In genomic region chr16:18400472-18401216, GRCm38 (mm10) we compare ENCODE assay signal across 9 mouse cellular contexts. TPM values are rescaled to one million over a fixed set of nuclear protein-coding genes. Genes with fewer than 3 reads are reported as not detected.
DNase-seq lines count a peak whose midpoint lies in the region; ATAC-seq lines count a peak whose summit lies in the region.
"Had no signal": no experiment of that assay in that cellular context is flagged by ENCODE, and none has a peak within 500 bp of the region (broad histone marks: within the 10 kb centered on the region; RNA-seq: fewer than 3 reads in every experiment).

No protein-coding gene starts in this region.

- H3K27ac ChIP-seq in neural tube, embryonic 11.5 days (ENCODE audit: low read depth, low read length), result peak overlapping the region; percentile 80

- peaks cover 34% of the 10 kb centered on the region for H3K4me1 ChIP-seq in neural tube, embryonic 11.5 days (ENCODE audit: control insufficient read depth, insufficient read depth, low read length)

- peak overlapping the region; percentile 32 for H3K9ac ChIP-seq in neural tube, embryonic 11.5 days (ENCODE audit: low read length)

- peak; percentile 90 for ATAC-seq in neural tube, embryonic 11.5 days (ENCODE audit: insufficient read depth, low FRiP score, low TSS enrichment)
- no peak for ATAC-seq in erythroblast, adult 5-6 weeks (replicated peaks; ENCODE audit: low FRiP score, poor library complexity, severe bottlenecking)

- intact Hi-C loops in left cerebral cortex, postnatal 4 days (cut with DNase I), result no loop called here

- peak; percentile 48 for DNase-seq in adrenal gland, postnatal 10 days
- no peak for DNase-seq in adrenal gland, adult 8-10 months
- peak; percentile 92 for DNase-seq in left cerebral cortex, postnatal 4 days
- DNase-seq in left cerebral cortex, adult 8-10 months (ENCODE audit: low spot score in 2 of 2), result no peak
- peak; percentile 51 for DNase-seq in forelimb bud, embryonic 11.5 days (ENCODE audit: low read depth, low spot score)
- peak; percentile 88 for DNase-seq in neural tube, embryonic 11.5 days (ENCODE audit: low spot score)
- no peak for DNase-seq in urinary bladder, postnatal 10 days (ENCODE audit: low spot score)

- 29% methylated on average over 7 of the region's 7 CpGs for WGBS in neural tube, embryonic 11.5 days

- no peaks in the 10 kb centered on the region for H3K27me3 ChIP-seq in neural tube, embryonic 11.5 days (ENCODE audit: control insufficient read depth, insufficient read depth, low read length)

- peak overlapping the region; percentile 25; the same call in 1 of the 2 replicates for H3K4me2 ChIP-seq in neural tube, embryonic 11.5 days (ENCODE audit: low read depth)

- H3K4me3 ChIP-seq in neural tube, embryonic 11.5 days (ENCODE audit: low read depth, low read length), result no peak overlapping the region

- H3K36me3 ChIP-seq in neural tube, embryonic 11.5 days (ENCODE audit: control insufficient read depth, insufficient read depth, low read length), result peaks cover 55% of the 10 kb centered on the region

- no peaks in the 10 kb centered on the region for H3K9me3 ChIP-seq in neural tube, embryonic 11.5 days (ENCODE audit: control insufficient read depth, low read length)
- H3K9me3 ChIP-seq: megakaryocyte, embryonic 14.5 days had no signal

RNA-seq across cellular contexts. Expression of gene Txnrd2, which starts 25.5 kb away (rescaled TPM):
- total RNA-seq in adrenal gland, postnatal 10 days (2021), result 10 to 100 TPM; 61.5 to 62.8 TPM
- total RNA-seq in adrenal gland, adult 8-10 months (2022), result 100 to 1,000 TPM in 2 of 4 experiments, 10 to 100 TPM in 2; 79.2 to 123 (median 103) TPM
- total RNA-seq in left cerebral cortex, postnatal 4 days (2021), result 10 to 100 TPM; 22.2 to 24.0 TPM
- total RNA-seq in left cerebral cortex, adult 8-10 months (2022), result 10 to 100 TPM; 16.5 to 22.7 (median 19.1) TPM
- 20.4 TPM in 2 replicates for polyA plus RNA-seq in neural tube, embryonic 11.5 days (2014; fragmentation: Nextera tagmentation; extraction: Ambion mirVana)
- 274 and 358 TPM in 2 replicates for total RNA-seq in erythroblast, adult 5-6 weeks (2015; ENCODE audit: low replicate concordance)
- 493 and 499 TPM in 2 replicates for total RNA-seq in erythroblast, adult 5-6 weeks (2017; ENCODE audit: low replicate concordance)

RNA-seq across cellular contexts. Expression of gene Comt, which starts 26.0 kb away (rescaled TPM):
- total RNA-seq in adrenal gland, postnatal 10 days (2021), result 100 to 1,000 TPM; 131 to 148 TPM
- 100 to 1,000 TPM; 147 to 201 (median 185) TPM for total RNA-seq in adrenal gland, adult 8-10 months (2022)
- 10 to 100 TPM; 55.5 to 57.3 TPM for total RNA-seq in left cerebral cortex, postnatal 4 days (2021)
- total RNA-seq in left cerebral cortex, adult 8-10 months (2022), result 10 to 100 TPM; 92.9 to 97.2 (median 94.3) TPM
- 60.8 and 64.0 TPM in 2 replicates for polyA plus RNA-seq in neural tube, embryonic 11.5 days (2014; fragmentation: Nextera tagmentation; extraction: Ambion mirVana)
- 27.9 and 29.9 TPM in 2 replicates for total RNA-seq in erythroblast, adult 5-6 weeks (2015; ENCODE audit: low replicate concordance)
- total RNA-seq in erythroblast, adult 5-6 weeks (2017; ENCODE audit: low replicate concordance), result 26.8 and 29.1 TPM in 2 replicates

RNA-seq across cellular contexts. Expression of gene Arvcf, which starts 52.7 kb away (rescaled TPM):
- total RNA-seq in adrenal gland, postnatal 10 days (2021), result 10 to 100 TPM; 29.4 to 39.2 TPM
- 10 to 100 TPM; 25.5 to 67.0 (median 52.7) TPM for total RNA-seq in adrenal gland, adult 8-10 months (2022)
- total RNA-seq in left cerebral cortex, postnatal 4 days (2021), result 10 to 100 TPM; 74.7 to 80.3 TPM
- 10 to 100 TPM; 34.2 to 42.1 (median 38.2) TPM for total RNA-seq in left cerebral cortex, adult 8-10 months (2022)
- 81.6 and 82.2 TPM in 2 replicates for polyA plus RNA-seq in neural tube, embryonic 11.5 days (2014; fragmentation: Nextera tagmentation; extraction: Ambion mirVana)
- 1.5 and 2.7 TPM in 2 replicates for total RNA-seq in erythroblast, adult 5-6 weeks (2015; ENCODE audit: low replicate concordance)
- 8.7 TPM in 1 of 2 replicates, not detected in the other for total RNA-seq in erythroblast, adult 5-6 weeks (2017; ENCODE audit: low replicate concordance)

RNA-seq across cellular contexts. Expression of gene Tango2, which starts 52.7 kb away (rescaled TPM):
- 10 to 100 TPM; 32.8 to 37.0 TPM for total RNA-seq in adrenal gland, postnatal 10 days (2021)
- 10 to 100 TPM; 45.4 to 68.0 (median 52.7) TPM for total RNA-seq in adrenal gland, adult 8-10 months (2022)
- total RNA-seq in left cerebral cortex, postnatal 4 days (2021), result 10 to 100 TPM; 75.0 to 84.7 TPM
- total RNA-seq in left cerebral cortex, adult 8-10 months (2022), result 100 to 1,000 TPM; 135 to 145 (median 142) TPM
- 43.4 and 49.8 TPM in 2 replicates for polyA plus RNA-seq in neural tube, embryonic 11.5 days (2014; fragmentation: Nextera tagmentation; extraction: Ambion mirVana)
- total RNA-seq in erythroblast, adult 5-6 weeks (2015; ENCODE audit: low replicate concordance), result 8.8 and 26.9 TPM in 2 replicates
- total RNA-seq in erythroblast, adult 5-6 weeks (2017; ENCODE audit: low replicate concordance), result 8.8 and 12.1 TPM in 2 replicates

Comparison
In these comparisons a context has a peak if more than half of its experiments do, and no peak if none do; other contexts are left out.
1. DNase-seq: peak in adrenal gland, postnatal 10 days (single experiment), left cerebral cortex, postnatal 4 days (single experiment), forelimb bud, embryonic 11.5 days (single experiment) and neural tube, embryonic 11.5 days (single experiment); none in adrenal gland, adult 8-10 months (single experiment), left cerebral cortex, adult 8-10 months (0 of 2) and urinary bladder, postnatal 10 days (single experiment).